Mouse (Mus musculus): ENCODE measurements around the gene Dnase1l2. TPM values are rescaled to one million over a fixed set of nuclear protein-coding genes. Genes with fewer than 3 reads are reported as not detected.

Dnase1l2 gene
- total RNA-seq, 1 experiment = 1.2 TPM

DNA sequence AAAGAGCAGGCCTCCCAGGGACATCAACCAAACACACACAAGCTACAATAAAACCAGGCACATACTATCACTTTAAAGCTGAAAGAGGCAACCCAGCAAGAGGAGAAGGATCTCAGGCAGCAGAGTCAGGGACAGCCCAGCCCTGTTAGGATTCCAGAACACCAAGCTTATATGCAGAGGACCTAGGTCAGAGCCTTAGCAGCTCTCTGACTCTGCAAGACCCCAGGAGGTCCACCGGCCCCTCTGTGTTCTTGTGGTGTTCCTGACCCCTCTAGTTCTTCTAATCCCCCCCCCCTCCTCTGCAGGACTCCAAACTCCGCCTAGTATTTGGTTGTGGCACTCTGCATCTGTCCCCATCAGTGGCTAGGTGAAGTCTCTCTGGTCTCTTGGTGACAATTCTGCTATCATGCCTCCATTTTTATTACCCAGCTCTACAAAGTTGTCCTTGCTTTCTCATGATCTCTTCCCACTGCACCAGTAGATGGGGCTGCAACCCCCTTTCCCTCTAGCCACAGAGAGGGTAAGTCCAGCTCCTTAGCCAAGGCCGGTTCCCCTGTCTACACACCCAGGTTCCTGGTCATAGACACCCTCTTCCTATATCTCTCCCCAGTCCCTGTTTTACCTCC, 37.4 kb upstream of the Dnase1l2 start:
- no peak overlapping the region for H3K9ac ChIP-seq (ENCODE audit: insufficient read depth, low read depth, low read length, poor library complexity, severe bottlenecking)
- H3K27ac ChIP-seq (ENCODE audit: insufficient read depth, low read depth, low read length, poor library complexity, severe bottlenecking) = no peak overlapping the region

DNA sequence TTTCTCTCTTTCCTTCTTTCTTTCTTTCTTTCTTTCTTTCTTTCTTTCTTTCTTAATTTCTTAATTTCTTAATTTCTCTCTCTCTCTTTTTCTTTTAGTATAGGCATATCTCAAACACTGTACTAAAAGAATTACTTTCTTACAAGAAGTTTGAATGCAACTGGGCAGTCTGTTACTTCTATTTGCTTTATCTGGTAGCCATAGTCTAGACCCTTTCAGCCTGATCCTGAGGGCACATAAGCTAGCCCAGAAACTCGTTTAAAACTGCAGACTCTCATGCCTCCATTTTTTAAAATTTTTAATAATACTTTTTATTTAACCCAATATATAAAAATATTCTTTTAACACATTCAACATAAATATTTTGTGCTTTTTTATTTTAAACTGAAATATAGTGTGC, 36.5 kb upstream of the Dnase1l2 start:
- no peak for DNase-seq (ENCODE audit: low read depth, low spot score)
- Histone ChIP-seq H3K4me3 (ENCODE audit: insufficient read depth in 1 of 2, low read depth in 1 of 2, low read length in 2 of 2, poor library complexity in 1 of 2, severe bottlenecking in 1 of 2) (peak overlapping the region in 1 of 2 experiments; percentile 91; a peak in 2 of 4 replicates), H3K9ac (ENCODE audit: insufficient read depth, low read depth, low read length, poor library complexity, severe bottlenecking) (no peak overlapping the region), H3K27ac (ENCODE audit: insufficient read depth, low read depth, low read length, poor library complexity, severe bottlenecking) (no peak overlapping the region), H3K4me1 (ENCODE audit: control insufficient read depth in 2 of 2, insufficient read depth in 2 of 2, low read length in 2 of 2, poor library complexity in 1 of 2) (peaks cover 0 to 7% of the 10 kb centered on the region in 2 experiments; a peak in 2 of 4 replicates), H3K36me3 (ENCODE audit: control insufficient read depth, insufficient read depth, low read length, poor library complexity, severe bottlenecking) (peaks cover 21% of the 10 kb centered on the region; the same call in 1 of the 2 replicates), H3K9me3 (ENCODE audit: control insufficient read depth, insufficient read depth, low read depth, low read length) (no peaks in the 10 kb centered on the region)
- in situ Hi-C loops (cut with MboI; ENCODE audit: low sequenced_read_pairs in 2 of 2, unreplicated experiment in 2 of 2) = no loop called here
- no peak for TF ChIP-seq ZC3H11A (IDR thresholded peaks at IDR 0.05; ENCODE audit: borderline replicate concordance, low read depth, low read length)
- TF ChIP-seq MAFK (IDR thresholded peaks at IDR 0.05; ENCODE audit: insufficient read depth, low read depth, low read length) = no peak
- no peak for TF ChIP-seq HCFC1 (IDR thresholded peaks at IDR 0.05; ENCODE audit: borderline replicate concordance, insufficient read depth, low read length)
- no peak for TF ChIP-seq CHD2 (IDR thresholded peaks at IDR 0.05; ENCODE audit: low read depth, low read length)
- TF ChIP-seq ZNF384 (IDR thresholded peaks at IDR 0.05; ENCODE audit: low read depth, low read length) = no peak

More for the DNA sequence above, 37.4 kb upstream of the Dnase1l2 start:
- H3K4me1 ChIP-seq (ENCODE audit: control insufficient read depth in 2 of 2, insufficient read depth in 2 of 2, low read length in 2 of 2, poor library complexity in 1 of 2) = peaks cover 2 to 10% of the 10 kb centered on the region in 2 experiments; a peak in 2 of 4 replicates
- no peaks in the 10 kb centered on the region for H3K9me3 ChIP-seq (ENCODE audit: control insufficient read depth, insufficient read depth, low read depth, low read length)
- DNase-seq (ENCODE audit: low read depth, low spot score) = no peak
- H3K4me3 ChIP-seq (ENCODE audit: insufficient read depth in 1 of 2, low read depth in 1 of 2, low read length in 2 of 2, poor library complexity in 1 of 2, severe bottlenecking in 1 of 2) = no peak overlapping the region
- in situ Hi-C loops (cut with MboI; ENCODE audit: low sequenced_read_pairs in 2 of 2, unreplicated experiment in 2 of 2) = no loop called here
- H3K36me3 ChIP-seq (ENCODE audit: control insufficient read depth, insufficient read depth, low read length, poor library complexity, severe bottlenecking) = peaks cover 16% of the 10 kb centered on the region; the same call in 1 of the 2 replicates
- no peak for TF ChIP-seq HCFC1 (IDR thresholded peaks at IDR 0.05; ENCODE audit: borderline replicate concordance, insufficient read depth, low read length)
- no peak for TF ChIP-seq ZNF384 (IDR thresholded peaks at IDR 0.05; ENCODE audit: low read depth, low read length)
- TF ChIP-seq ZC3H11A (IDR thresholded peaks at IDR 0.05; ENCODE audit: borderline replicate concordance, low read depth, low read length) = no peak
- TF ChIP-seq CHD2 (IDR thresholded peaks at IDR 0.05; ENCODE audit: low read depth, low read length) = no peak

DNA sequence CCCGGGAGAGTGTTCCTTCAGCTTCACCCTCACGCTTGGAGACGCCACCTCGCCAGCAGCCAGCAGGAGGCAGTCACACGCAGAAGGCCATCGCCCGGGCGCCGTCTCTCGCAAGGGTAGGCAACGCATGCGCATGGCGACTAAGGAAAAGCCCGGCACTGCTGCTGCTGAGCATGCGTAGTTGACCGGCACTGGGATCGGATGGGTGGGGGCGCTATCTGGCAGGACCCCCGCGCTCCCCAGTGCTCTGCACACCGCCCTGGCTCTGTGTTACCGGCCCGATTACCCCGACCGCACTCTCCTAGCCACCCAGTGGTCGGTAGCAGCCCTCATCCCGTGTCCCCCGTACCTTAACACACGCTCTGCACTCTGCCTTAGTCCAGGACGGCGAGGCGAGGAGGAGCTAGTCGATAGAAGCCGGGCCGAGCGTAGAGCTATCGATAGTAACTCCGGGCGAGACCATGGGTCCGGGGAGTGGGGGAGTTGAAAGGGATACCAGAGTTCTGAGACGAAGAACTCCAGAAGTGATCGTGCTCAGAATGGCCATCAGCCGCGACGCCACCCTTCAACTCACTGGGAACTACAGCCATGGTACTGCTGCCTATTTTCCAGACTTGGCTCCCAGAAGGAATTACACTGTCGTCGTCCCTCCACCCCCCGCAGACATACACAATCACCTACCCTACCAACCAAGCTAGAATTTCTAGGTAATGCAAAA, 35.9 kb upstream of the Dnase1l2 start, which contains the start of gene Mlst8:
Gene Mlst8, minus strand, starts transcription at position 416 of the 718 bp plus-strand sequence.
- in situ Hi-C loops (cut with MboI; ENCODE audit: low sequenced_read_pairs in 2 of 2, unreplicated experiment in 2 of 2) = no loop called here
- peak within 1 kb of the TSS; percentile 99 for H3K9ac ChIP-seq (ENCODE audit: insufficient read depth, low read depth, low read length, poor library complexity, severe bottlenecking)
- H3K4me3 ChIP-seq (ENCODE audit: insufficient read depth in 1 of 2, low read depth in 1 of 2, low read length in 2 of 2, poor library complexity in 1 of 2, severe bottlenecking in 1 of 2) = peak within 1 kb of the TSS; percentile 91 to 96
- peaks cover 0 to 7% of the 10 kb centered on the region in 2 experiments; a peak in 2 of 4 replicates for H3K4me1 ChIP-seq (ENCODE audit: control insufficient read depth in 2 of 2, insufficient read depth in 2 of 2, low read length in 2 of 2, poor library complexity in 1 of 2)
- H3K9me3 ChIP-seq (ENCODE audit: control insufficient read depth, insufficient read depth, low read depth, low read length) = no peaks in the 10 kb centered on the region
- TF ChIP-seq MAFK (IDR thresholded peaks at IDR 0.05; ENCODE audit: insufficient read depth, low read depth, low read length) (no peak), ZNF384 (IDR thresholded peaks at IDR 0.05; ENCODE audit: low read depth, low read length) (0 out of 2 replicates have a peak, but pooled peaks have one; percentile 48), CHD2 (IDR thresholded peaks at IDR 0.05; ENCODE audit: low read depth, low read length) (no peak), ZC3H11A (IDR thresholded peaks at IDR 0.05; ENCODE audit: borderline replicate concordance, low read depth, low read length) (peak; percentile 32; the same call in 1 of the 2 replicates), HCFC1 (IDR thresholded peaks at IDR 0.05; ENCODE audit: borderline replicate concordance, insufficient read depth, low read length) (no peak; the same call in none of the 2 replicates)
- H3K36me3 ChIP-seq (ENCODE audit: control insufficient read depth, insufficient read depth, low read length, poor library complexity, severe bottlenecking) = peaks cover 23% of the 10 kb centered on the region; the same call in 1 of the 2 replicates
- peak; percentile 94 for DNase-seq (ENCODE audit: low read depth, low spot score)
- H3K27ac ChIP-seq (ENCODE audit: insufficient read depth, low read depth, low read length, poor library complexity, severe bottlenecking) = peak within 1 kb of the TSS; percentile 98

DNA sequence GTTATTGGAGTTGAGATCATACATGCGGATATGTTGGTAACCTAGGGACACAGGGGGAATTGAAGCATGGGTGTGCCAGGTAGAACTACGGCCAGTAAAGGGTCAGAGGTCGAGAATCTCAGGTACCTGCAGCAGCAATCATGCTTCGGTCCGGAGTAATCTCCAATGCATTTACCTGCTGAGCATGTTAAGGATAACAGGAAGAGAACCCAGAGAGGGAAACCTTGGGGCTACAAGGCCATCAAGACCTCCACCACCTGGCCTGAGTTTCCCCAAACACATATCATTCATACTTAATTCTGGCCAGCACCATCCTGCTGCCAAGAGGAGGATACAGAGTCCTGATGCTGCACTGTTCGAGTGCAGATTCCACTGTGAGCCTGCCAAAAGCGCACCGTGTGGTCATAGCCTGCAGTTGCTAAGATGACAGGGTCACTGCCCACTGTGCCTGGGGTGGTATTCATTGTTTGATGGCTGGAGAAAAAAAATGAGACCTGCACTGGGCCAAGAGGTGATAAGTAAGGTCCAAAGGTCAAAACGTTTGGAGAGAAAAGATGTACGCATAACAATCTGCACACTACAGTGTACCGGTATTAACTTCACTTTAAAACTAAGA, 35.2 kb upstream of the Dnase1l2 start:
- H3K27ac ChIP-seq (ENCODE audit: insufficient read depth, low read depth, low read length, poor library complexity, severe bottlenecking) = no peak overlapping the region
- TF ChIP-seq MAFK (IDR thresholded peaks at IDR 0.05; ENCODE audit: insufficient read depth, low read depth, low read length) = no peak
- peak overlapping the region; percentile 15 to 20; a peak in 3 of 4 replicates for H3K4me3 ChIP-seq (ENCODE audit: insufficient read depth in 1 of 2, low read depth in 1 of 2, low read length in 2 of 2, poor library complexity in 1 of 2, severe bottlenecking in 1 of 2)
- H3K9me3 ChIP-seq (ENCODE audit: control insufficient read depth, insufficient read depth, low read depth, low read length) = no peaks in the 10 kb centered on the region
- peak overlapping the region; percentile 64 for H3K9ac ChIP-seq (ENCODE audit: insufficient read depth, low read depth, low read length, poor library complexity, severe bottlenecking)
- no peak for DNase-seq (ENCODE audit: low read depth, low spot score)
- H3K36me3 ChIP-seq (ENCODE audit: control insufficient read depth, insufficient read depth, low read length, poor library complexity, severe bottlenecking) = peaks cover 26% of the 10 kb centered on the region; the same call in 1 of the 2 replicates
- in situ Hi-C loops (cut with MboI; ENCODE audit: low sequenced_read_pairs in 2 of 2, unreplicated experiment in 2 of 2) = no loop called here
- H3K4me1 ChIP-seq (ENCODE audit: control insufficient read depth in 2 of 2, insufficient read depth in 2 of 2, low read length in 2 of 2, poor library complexity in 1 of 2) = peaks cover 0 to 7% of the 10 kb centered on the region in 2 experiments; a peak in 2 of 4 replicates

All from ES-E14 (cell line).